Mouse (Mus musculus) brain, adult 2 months (tissue): ENCODE results near the gene Tyrobp.

Experiments
- DNase-seq: peaks from one replicate; pipeline ENCODE4 v3.0.0; 2011; ENCODE audit warnings: low read depth, low spot score

Tyrobp gene

GRCm38 (mm10) chr7:30463568-30463967, 50.0 kb downstream of the Tyrobp start:
- no peak for DNase-seq

GRCm38 (mm10) chr7:30463996-30464395, 50.4 kb downstream of the Tyrobp start:
- DNase-seq = no peak

- DNase-seq = no peak
These were observed 51.3 kb downstream of the Tyrobp start for GRCm38 (mm10) chr7:30464816-30465300.
